Mouse (Mus musculus) limb, embryonic 13.5 days (tissue): ENCODE measurements at regions not wholly inside any gene's neighbourhood (a gene's known extent, or its start where the extent isn't known, plus 50 kb on each side); places are given as distances from the start of the nearest gene placed in this dataset.
"Not testable (repeated sequence)": the region's sequence is repeated elsewhere in the genome, so short reads cannot be mapped to it uniquely, and the experiment has no call there.

Experiments
- ATAC-seq: fragments of 200-750 bp; cut with Nextera tagmentation; 2 replicates; pipeline ENCODE4 v1.8.0; 2017; ENCODE audit warnings: low read depth, moderate number of reproducible peaks, moderate TSS enrichment; ENCODE audit not compliant: low FRiP score
- H3K27ac ChIP-seq: fragments of 300-500 bp; sonication (generic); 2 replicates; pipeline ENCODE4 v1.5.1; 2015; ENCODE audit warnings: inconsistent platforms, mild to moderate bottlenecking, moderate library complexity
- H3K27me3 ChIP-seq: fragments of 300-500 bp; sonication (generic); 2 replicates; pipeline ENCODE4 v1.6.1; 2015; ENCODE audit warnings: mild to moderate bottlenecking, inconsistent platforms
- H3K36me3 ChIP-seq: fragments of 300-500 bp; sonication (generic); 2 replicates; pipeline ENCODE4 v1.6.1; 2015; ENCODE audit warnings: inconsistent platforms, mild to moderate bottlenecking, moderate library complexity
- H3K4me1 ChIP-seq: fragments of 300-500 bp; sonication (generic); 2 replicates; pipeline ENCODE4 v1.6.1; 2015; ENCODE audit warnings: inconsistent platforms
- H3K4me2 ChIP-seq: fragments of 300-500 bp; sonication (generic); replicated peaks from 2 replicates; pipeline ENCODE4 v1.6.1; 2015; ENCODE audit warnings: inconsistent platforms, mild to moderate bottlenecking, moderate library complexity
- H3K4me3 ChIP-seq: fragments of 300-500 bp; sonication (generic); 2 replicates; pipeline ENCODE4 v1.5.1; 2015; ENCODE audit warnings: moderate library complexity, mild to moderate bottlenecking, inconsistent platforms
- H3K9ac ChIP-seq: fragments of 300-500 bp; sonication (generic); 2 replicates; pipeline ENCODE4 v1.6.1; 2015; ENCODE audit warnings: mild to moderate bottlenecking, inconsistent platforms
- H3K9me3 ChIP-seq: fragments of 300-500 bp; sonication (generic); 2 replicates; pipeline ENCODE4 v1.6.1; 2016; ENCODE audit warnings: inconsistent platforms
- WGBS: fragments of 180-500 bp; shearing (Covaris S2); methylation state at CpG from one replicate; pipeline ENCODE4 v1.1.7; 2015; 5-methylcytosine and 5-hydroxymethylcytosine counted together

DNA sequence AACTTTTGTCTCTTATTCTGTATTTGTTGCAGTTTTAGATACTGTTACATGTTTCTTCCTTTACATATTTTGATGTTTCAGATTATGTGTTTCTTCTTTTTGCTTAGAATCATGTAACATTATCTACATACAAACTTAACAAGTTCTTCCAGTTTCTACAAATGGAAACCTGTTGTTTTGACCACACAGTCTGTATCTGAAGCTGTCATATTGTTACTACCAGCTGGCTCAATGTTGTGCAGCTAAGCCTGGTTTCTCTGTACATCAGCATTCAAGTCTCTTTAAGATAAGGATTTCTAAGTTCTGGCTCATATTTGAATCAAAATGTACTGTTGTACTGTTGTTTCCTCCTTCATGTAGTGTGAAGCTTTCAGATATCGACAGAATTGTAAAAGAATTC lies 65.4 kb upstream of the Vps41 start:
- H3K27me3 ChIP-seq, result no peaks in the 10 kb centered on the region
- no peak overlapping the region for H3K4me3 ChIP-seq
- 85% methylated on average over 1 of the region's 1 CpGs for WGBS
- no peaks in the 10 kb centered on the region for H3K4me1 ChIP-seq
- no peak overlapping the region for H3K9ac ChIP-seq
- H3K36me3 ChIP-seq, result no peaks in the 10 kb centered on the region
- no peak for ATAC-seq
- H3K4me2 ChIP-seq, result no peak overlapping the region
- no peak overlapping the region for H3K27ac ChIP-seq
- H3K9me3 ChIP-seq, result no peaks in the 10 kb centered on the region

DNA sequence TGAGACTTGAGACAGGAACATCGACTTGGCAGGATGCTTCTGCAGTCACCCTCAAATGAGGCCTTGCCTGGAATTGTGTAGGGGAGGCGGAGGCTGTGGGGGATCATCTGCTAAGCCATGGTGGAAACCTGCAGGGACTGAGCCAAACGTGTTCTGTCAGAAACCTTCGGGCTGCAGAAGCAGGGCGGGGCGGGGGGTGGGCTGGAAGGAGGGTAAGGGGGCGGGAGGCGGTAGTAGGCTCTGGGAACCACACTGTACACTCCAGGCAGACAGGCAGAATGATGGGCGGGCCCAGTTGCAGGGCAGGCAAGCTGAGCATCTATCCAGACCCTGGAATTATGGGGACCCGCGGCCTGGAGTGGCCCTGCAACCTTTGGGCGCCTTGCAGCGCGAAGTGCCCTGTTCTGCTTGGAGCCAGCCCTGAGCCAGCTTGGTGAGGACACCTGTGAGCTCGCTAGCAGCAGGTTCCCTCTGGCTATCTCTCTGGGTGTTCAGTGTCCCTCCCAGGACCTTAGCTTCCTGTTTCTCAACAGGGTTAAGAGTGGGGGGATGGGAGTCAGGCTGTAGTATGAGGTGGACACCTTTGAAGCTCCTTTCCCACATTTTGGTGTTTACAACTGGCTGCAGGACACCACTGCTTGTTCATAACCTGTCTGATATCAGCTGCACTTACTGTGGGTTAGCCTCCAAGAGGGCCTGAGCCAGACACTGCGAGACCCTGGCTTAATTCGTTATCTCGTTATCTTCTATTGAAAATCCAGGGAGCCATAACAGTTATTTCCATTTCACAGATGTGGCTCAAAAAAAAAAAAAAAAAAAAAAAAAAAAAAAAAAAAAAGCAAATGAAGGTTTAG lies 102.1 kb upstream of the Vps41 start:
- Histone ChIP-seq H3K27me3 (no peaks in the 10 kb centered on the region), H3K27ac (no peak overlapping the region), H3K9ac (0 out of 2 replicates have a peak overlapping the region, but pooled peaks have one; percentile 19), H3K9me3 (no peaks in the 10 kb centered on the region), H3K4me1 (peaks cover 9% of the 10 kb centered on the region), H3K4me2 (peak overlapping the region; percentile 52), H3K4me3 (no peak overlapping the region), H3K36me3 (no peaks in the 10 kb centered on the region)
- peak; percentile 75 for ATAC-seq
- 12% methylated on average over 18 of the region's 18 CpGs for WGBS

DNA sequence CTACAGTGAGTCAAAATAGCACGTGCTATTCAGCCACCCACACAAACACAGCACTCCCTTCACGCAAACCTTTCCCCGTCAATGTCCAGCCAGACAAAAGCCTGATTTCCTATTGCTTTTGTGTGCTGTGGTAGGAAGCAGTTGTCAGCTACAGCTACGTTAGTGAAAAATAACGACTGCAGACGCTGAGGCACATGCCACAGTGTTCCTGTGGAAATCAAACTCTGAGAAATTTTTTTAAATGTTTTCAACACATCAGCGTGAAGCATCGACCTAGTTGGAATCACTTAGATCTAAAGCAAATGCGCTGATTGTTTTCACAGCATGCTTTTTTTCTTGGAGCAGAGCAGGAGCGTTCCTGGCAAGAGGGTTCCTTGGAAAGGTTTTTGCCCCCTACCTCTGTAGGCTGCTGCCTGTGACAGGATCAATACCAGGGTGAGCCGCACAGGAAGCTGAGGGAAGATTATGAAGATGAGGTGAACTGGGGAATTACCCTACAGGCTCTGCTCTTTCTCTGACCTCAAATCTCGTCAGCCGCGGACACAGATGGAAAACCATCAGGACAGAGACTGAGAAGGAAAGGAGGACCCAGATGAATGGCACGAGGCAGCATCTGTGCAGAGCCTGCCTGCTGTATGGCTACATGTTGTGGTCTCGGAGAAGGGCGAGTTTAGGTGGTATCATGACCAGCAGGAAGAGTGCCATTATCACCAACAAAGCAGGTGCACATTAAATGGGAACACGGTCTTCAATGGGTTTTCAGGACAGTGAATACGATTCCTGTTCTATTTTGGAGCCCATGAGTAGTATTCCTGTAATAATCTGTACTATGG lies 136.2 kb upstream of the Vps41 start:
- H3K9ac ChIP-seq, result no peak overlapping the region
- no peak overlapping the region for H3K4me2 ChIP-seq
- H3K36me3 ChIP-seq, result no peaks in the 10 kb centered on the region
- H3K4me1 ChIP-seq, result no peaks in the 10 kb centered on the region
- WGBS, result 54% methylated on average over 19 of the region's 19 CpGs
- H3K27ac ChIP-seq, result no peak overlapping the region
- no peak for ATAC-seq
- H3K27me3 ChIP-seq, result no peaks in the 10 kb centered on the region
- H3K4me3 ChIP-seq, result no peak overlapping the region
- no peaks in the 10 kb centered on the region for H3K9me3 ChIP-seq

DNA sequence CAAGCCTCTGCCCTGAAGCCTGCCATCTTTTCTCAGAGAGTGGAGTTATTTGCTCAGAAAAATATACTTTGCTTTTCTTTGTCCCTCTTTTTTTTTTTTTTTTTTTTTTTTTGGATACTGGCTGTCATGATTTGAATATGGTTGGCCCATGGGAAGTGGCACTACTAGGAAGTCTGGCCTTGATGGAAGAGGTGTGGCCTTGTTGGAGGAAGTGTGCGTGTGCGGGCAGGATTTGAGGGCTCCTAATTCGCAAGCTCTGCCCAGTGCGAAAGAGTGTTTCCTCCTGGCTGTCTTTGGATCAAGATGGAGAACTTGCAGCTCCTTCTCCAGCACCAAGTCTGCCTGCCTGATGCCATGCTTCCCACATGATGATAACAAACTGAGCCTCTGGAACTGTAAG lies 141.1 kb upstream of the Vps41 start:
- H3K9me3 ChIP-seq, result no peaks in the 10 kb centered on the region
- 76% methylated on average over 4 of the region's 4 CpGs for WGBS
- ATAC-seq, result no peak
- H3K27me3 ChIP-seq, result no peaks in the 10 kb centered on the region
- no peak overlapping the region for H3K9ac ChIP-seq
- H3K4me3 ChIP-seq, result no peak overlapping the region
- no peaks in the 10 kb centered on the region for H3K4me1 ChIP-seq
- no peak overlapping the region for H3K27ac ChIP-seq
- no peak overlapping the region for H3K4me2 ChIP-seq
- H3K36me3 ChIP-seq, result no peaks in the 10 kb centered on the region

DNA sequence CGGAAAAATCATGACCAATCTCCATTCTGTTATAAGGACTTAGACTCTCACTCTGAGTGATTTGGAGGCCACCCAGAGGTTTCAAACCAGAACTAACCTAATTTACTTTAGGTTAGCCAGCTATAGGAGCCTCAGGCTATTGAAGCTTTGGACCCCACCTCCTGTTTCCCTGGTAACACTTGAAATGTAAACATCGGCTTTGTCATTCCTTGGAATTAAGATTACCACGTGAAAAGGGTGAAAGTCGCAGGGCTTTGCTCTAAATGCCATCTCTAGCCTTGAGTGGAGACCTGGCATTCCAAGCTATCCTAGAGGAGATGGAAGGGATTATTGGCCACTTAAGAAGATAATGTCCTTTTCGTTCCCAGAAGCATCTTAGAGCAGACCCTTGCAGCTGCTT lies 141.5 kb upstream of the Vps41 start:
- Histone ChIP-seq H3K36me3 (no peaks in the 10 kb centered on the region), H3K9me3 (no peaks in the 10 kb centered on the region), H3K27me3 (no peaks in the 10 kb centered on the region), H3K4me2 (no peak overlapping the region), H3K4me3 (no peak overlapping the region), H3K9ac (no peak overlapping the region), H3K4me1 (no peaks in the 10 kb centered on the region), H3K27ac (no peak overlapping the region)
- ATAC-seq, result no peak
- 22% methylated on average over 5 of the region's 5 CpGs for WGBS

DNA sequence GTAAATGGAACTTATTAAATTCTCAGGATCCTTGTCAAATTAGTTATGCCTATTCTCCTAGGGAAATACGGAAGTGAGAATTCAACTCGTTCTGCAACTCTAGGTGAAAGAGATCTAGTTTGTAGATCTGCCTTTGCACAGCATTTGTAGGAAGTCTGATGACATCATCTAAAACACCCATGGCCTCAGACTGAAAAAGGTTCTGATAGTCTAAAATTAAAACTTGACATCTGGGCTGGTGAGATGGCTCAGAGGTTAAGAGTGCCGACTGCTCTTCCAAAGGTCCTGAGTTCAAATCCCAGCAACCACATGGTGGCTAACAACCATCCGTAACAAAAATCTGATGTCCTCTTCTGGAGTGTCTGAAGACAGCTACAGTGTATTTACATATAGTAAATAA lies 144.5 kb upstream of the Pou6f2 start:
- not testable (repeated sequence) for H3K9ac ChIP-seq, H3K4me2 ChIP-seq, H3K27me3 ChIP-seq, ATAC-seq, H3K4me1 ChIP-seq, H3K9me3 ChIP-seq, H3K36me3 ChIP-seq, H3K4me3 ChIP-seq, H3K27ac ChIP-seq
- WGBS, result 88% methylated on average over 4 of the region's 4 CpGs

DNA sequence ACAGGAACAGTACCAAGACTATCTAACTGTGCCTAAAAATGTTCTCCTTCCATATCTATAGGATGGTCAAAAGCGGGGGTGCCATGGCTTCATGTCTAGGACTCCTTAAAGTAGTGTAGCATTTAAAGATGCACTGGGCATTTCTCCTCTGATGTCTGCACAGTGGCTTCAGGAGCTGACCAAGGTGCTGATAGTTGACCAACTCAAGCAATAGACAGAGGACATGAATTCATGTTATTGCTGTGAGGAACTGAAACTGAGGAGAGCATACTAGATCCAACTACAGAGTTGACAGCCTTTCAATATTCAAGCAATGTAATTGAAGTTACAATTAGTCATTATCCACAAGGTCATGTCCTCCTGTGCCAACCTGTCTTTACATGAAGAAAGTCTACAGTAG lies 133.0 kb upstream of the Pou6f2 start:
- no peak for ATAC-seq
- Histone ChIP-seq H3K9ac (no peak overlapping the region), H3K27ac (no peak overlapping the region), H3K27me3 (no peaks in the 10 kb centered on the region), H3K4me1 (no peaks in the 10 kb centered on the region), H3K36me3 (no peaks in the 10 kb centered on the region), H3K9me3 (no peaks in the 10 kb centered on the region), H3K4me3 (no peak overlapping the region), H3K4me2 (no peak overlapping the region)
- 64% methylated on average over 1 of the region's 1 CpGs for WGBS

DNA sequence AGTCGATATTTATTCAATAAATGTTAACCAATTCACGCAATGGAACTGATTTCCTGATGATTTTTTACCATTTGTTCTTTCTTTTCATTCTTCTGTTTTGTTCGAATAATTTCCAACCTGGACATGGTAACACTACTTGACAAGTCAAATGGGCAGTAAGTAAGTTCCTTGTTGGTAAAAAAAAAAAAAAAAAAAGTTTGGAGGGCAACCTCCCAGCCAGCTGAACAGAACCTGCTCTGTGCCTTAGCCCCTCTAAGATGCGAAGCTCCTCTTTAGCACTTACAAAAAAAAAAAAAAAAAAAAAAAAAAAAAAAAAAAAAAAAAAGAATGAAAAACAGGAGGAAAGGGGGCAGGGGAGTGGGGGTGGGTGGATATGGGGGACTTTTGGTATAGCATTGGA lies 100.7 kb upstream of the Pou6f2 start:
- Histone ChIP-seq H3K4me3 (no peak overlapping the region), H3K27ac (no peak overlapping the region), H3K4me2 (no peak overlapping the region), H3K36me3 (no peaks in the 10 kb centered on the region), H3K9me3 (peaks cover 9% of the 10 kb centered on the region; the same call in 1 of the 2 replicates), H3K4me1 (0 out of 2 replicates have a peak, but pooled peaks cover 5% of the 10 kb centered on the region), H3K9ac (no peak overlapping the region), H3K27me3 (peaks cover 11% of the 10 kb centered on the region)
- no peak for ATAC-seq
- WGBS, result 34% methylated on average over 4 of the region's 4 CpGs

DNA sequence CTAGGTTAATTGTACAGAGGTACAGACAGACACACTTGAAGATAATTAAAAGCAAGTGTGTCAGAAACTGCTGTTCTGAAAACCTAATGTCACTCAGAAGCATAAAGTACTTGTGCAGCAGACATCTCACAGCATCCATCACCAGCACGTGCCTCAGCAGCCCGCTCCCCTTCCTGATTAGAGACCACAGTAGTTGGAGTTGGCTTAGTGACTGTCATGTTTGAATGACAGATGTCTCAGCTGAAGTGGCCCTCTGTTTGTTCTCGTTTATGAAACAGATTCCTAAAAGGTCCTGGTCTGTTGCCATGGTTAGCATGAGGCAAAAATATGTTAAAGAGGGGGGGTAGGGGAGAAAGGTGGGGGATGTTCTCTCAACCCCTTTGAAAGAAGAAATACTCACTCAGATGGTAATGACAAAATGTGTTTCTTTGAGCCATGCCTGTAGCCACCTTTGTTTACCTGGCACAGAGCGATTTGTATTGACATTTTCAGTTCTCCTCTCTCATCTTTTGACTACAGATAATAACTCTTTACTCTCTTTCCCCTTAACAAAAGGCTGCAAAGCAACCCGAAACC lies 100.2 kb upstream of the Pou6f2 start:
- peaks cover 9% of the 10 kb centered on the region; the same call in 1 of the 2 replicates for H3K9me3 ChIP-seq
- WGBS, result 23% methylated on average over 5 of the region's 5 CpGs
- no peaks in the 10 kb centered on the region for H3K36me3 ChIP-seq
- no peak overlapping the region for H3K4me3 ChIP-seq
- ATAC-seq, result no peak
- H3K27me3 ChIP-seq, result peaks cover 11% of the 10 kb centered on the region
- H3K27ac ChIP-seq, result no peak overlapping the region
- 0 out of 2 replicates have a peak, but pooled peaks cover 5% of the 10 kb centered on the region for H3K4me1 ChIP-seq
- no peak overlapping the region for H3K9ac ChIP-seq
- H3K4me2 ChIP-seq, result no peak overlapping the region

DNA sequence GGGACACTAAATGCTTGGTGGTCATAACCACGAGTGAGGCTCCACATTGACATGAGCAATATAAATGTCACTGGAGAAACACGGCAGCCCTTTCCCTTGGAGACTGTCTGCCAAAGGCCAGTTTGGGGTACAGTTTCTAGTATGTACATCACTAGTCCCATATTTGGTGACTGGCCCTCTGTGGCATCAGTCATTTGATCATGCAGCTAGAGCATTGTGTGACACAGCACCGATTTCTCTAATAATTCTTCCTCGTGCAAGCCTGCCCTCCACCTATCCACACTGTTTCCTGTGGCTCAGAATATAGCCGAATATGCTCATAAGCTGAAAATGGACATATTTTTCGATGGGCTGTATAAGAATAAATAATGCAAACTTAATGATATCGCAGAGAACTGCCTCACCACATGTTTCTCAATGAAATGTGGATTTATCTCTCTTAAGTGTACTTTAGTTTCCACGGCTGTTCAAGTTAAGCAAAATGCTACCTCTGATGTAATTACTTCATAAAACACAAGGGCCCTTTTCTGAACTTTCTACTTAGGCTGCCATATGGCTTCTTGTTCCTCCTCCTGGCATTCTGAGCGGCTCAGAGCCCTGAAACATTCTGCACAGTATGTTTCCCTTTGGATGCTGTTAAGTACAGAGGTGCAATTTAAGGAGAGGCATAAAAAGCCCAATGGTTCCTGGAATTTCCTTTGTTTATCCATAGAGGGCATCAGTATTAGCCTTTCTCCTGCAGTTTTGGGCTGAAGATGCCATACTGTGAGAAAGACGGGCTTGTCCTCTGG lies 97.7 kb upstream of the Pou6f2 start:
- Histone ChIP-seq H3K4me1 (0 out of 2 replicates have a peak, but pooled peaks cover 5% of the 10 kb centered on the region), H3K27me3 (peaks cover 11% of the 10 kb centered on the region), H3K9ac (no peak overlapping the region), H3K9me3 (no peaks in the 10 kb centered on the region), H3K36me3 (no peaks in the 10 kb centered on the region), H3K4me3 (no peak overlapping the region), H3K4me2 (no peak overlapping the region), H3K27ac (no peak overlapping the region)
- WGBS, result 51% methylated on average over 10 of the region's 10 CpGs
- ATAC-seq, result no peak

DNA sequence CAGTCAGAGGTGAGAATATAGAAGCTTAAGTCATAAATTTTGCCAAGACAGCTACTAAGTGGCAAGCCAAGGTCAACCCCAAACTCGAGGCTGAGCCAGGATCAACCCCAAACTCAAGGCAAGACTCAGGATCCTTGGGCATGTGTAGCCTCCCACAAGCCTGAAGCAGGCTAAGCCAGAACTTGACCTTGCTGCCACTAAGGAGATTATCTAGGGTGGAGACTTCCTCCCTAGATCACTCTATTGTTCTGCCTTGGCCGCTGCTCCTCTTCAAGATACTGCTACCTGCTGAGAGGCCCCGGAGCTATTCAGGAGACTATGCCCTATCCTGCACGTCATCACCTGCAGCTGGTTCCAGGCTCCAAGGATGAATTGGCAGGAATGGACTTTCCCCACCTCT lies 88.3 kb upstream of the Pou6f2 start:
- ATAC-seq, H3K27ac ChIP-seq, H3K4me3 ChIP-seq, H3K9me3 ChIP-seq, H3K36me3 ChIP-seq, H3K27me3 ChIP-seq, H3K4me1 ChIP-seq, H3K4me2 ChIP-seq, H3K9ac ChIP-seq: not testable (repeated sequence)
- WGBS, result 50% methylated on average over 4 of the region's 4 CpGs
